Mouse (Mus musculus): ENCODE measurements around the gene Tjp2.

The Tjp2 gene

DNA sequence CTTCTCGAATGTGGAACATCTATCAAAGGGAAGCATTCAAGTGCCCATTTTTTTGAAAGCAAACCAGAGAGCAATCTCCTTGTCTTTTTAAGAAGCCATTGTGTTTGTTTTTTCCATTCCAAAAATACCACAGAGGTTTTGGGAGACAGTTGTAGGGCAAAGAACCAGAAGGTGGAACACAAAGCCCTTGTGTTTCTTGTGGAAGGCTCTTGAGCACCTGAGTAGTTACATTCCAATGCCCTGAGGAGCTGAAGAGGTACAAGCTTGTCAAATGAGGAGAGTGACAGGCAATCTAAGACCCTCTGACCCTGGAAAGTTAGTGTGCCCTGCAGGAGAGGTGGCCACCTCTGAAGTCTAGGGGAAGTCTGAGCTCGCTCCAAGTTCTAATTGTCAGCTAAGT lies 174.3 kb downstream of the Tjp2 start:
- no peak for DNase-seq

DNA sequence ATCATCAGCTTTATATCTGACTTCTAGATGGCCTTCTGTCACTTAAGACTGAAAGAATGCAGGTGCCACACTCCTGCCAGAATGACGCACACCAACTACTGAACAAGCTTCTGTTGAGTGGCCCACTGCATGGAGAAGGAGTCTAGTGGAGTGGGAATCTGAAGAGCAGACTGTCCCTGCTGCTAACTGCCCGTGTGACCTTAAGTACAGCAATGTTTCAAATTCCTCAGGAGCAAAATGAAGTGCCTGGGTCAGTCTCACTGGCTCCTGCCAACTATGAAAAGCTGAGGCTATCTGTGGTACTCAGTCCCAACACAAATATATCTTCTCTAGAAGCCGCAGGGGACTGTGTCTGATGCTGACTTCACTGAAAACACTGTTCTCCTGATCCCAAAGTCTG lies 175.5 kb downstream of the Tjp2 start:
- DNase-seq = no peak

DNA sequence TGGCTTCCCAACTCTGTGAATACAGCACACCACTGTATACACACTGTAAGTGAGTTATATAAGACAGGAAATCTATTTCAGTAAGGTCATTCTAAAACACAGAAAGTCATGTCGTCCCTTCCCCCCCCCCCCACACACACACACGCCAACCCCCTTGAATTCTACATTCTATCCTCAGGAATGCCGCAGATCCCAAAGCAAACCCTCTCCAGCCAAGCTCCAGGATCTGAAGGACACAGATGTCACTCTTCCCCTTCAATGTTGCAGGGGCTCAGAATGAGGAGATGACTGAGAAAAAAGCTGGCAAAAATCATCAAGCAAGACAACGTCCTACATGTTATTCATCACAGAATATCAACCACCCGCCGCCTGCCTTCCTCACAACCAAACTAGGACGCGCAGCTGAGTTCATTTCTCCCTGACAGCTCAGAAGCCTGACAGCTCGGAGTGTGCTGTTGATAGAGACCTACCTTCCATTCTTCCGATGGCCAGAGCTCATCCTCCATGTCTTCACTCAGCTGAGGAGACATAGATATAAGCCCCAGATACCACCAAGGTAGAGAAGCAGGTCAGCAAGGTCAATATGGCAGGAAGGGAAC lies 178.3 kb downstream of the Tjp2 start:
- DNase-seq = no peak

All from cerebellum, postnatal 14 days (tissue).